Comparison of ENCODE assay signal across 17 mouse cellular contexts in the genomic region with DNA sequence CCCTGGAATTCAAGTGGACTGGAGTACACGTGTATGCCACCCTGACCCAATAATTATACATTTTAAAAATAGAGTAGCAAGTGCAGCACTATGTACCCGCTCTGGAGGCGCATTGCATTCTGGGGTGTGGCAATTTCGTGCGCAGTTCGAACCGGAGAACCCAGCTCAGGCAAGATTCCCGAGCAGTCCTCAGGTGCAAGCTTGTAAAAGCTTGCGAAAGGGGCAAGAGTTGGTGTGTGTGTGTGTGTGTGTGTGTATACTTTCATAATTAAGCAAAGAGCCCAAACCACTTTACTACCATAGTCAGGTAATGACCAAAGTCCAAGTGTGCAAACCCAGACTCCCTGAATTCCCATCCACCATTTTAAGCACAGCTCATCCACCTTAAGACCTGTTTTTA. TPM values are rescaled to one million over a fixed set of nuclear protein-coding genes. Genes with fewer than 3 reads are reported as not detected.
A peak's percentile ranks its signal among the peaks of the same experiment; 100 is the strongest.
DNase-seq lines count a peak whose midpoint lies in the region; ATAC-seq and TF ChIP-seq lines count a peak whose summit lies in the region.
"Had no signal": no experiment of that assay in that cellular context is flagged by ENCODE, and none has a peak within 500 bp of the region (broad histone marks: within the 10 kb centered on the region; RNA-seq: fewer than 3 reads in every experiment).

No protein-coding gene starts in this region.

- no peaks in the 10 kb centered on the region for H3K9me3 ChIP-seq in hindbrain, embryonic 14.5 days (ENCODE audit: control insufficient read depth, low read length)
- H3K9me3 ChIP-seq in hindbrain, embryonic 16.5 days (ENCODE audit: control insufficient read depth, low read length): no peaks in the 10 kb centered on the region
- no peaks in the 10 kb centered on the region for H3K9me3 ChIP-seq in E14TG2a.4 (ENCODE audit: low read length)
- 0 out of 2 replicates have a peak, but pooled peaks cover 5% of the 10 kb centered on the region for H3K9me3 ChIP-seq in megakaryocyte, embryonic 14.5 days
- H3K9me3 ChIP-seq: embryonic facial prominence, embryonic 15.5 days; liver, embryonic 13.5 days had no signal

- H3K27me3 ChIP-seq in hindbrain, embryonic 14.5 days (ENCODE audit: control insufficient read depth, insufficient read depth, low read length): peaks cover 98% of the 10 kb centered on the region
- peaks cover 46% of the 10 kb centered on the region for H3K27me3 ChIP-seq in hindbrain, embryonic 16.5 days (replicated peaks; ENCODE audit: control insufficient read depth, insufficient read depth, low read length)
- H3K27me3 ChIP-seq in E14TG2a.4 (ENCODE audit: insufficient read depth, low read length): peaks cover 75% of the 10 kb centered on the region
- peaks cover 75% of the 10 kb centered on the region for H3K27me3 ChIP-seq in megakaryocyte, embryonic 14.5 days (replicated peaks)
- H3K27me3 ChIP-seq: CH12.LX had no signal

- H3K27ac ChIP-seq in hindbrain, embryonic 14.5 days: no peak overlapping the region
- no peak overlapping the region for H3K27ac ChIP-seq in hindbrain, embryonic 16.5 days (ENCODE audit: low read depth, low read length)
- H3K27ac ChIP-seq: embryonic facial prominence, embryonic 15.5 days; heart, adult 2 months; liver, embryonic 13.5 days; macrophage had no signal

- no peak for TF ChIP-seq CTCF in E14TG2a.4 (conservative IDR thresholded peaks at IDR 0.05; ENCODE audit: low read length)

- no peaks in the 10 kb centered on the region for H3K36me3 ChIP-seq in hindbrain, embryonic 14.5 days (replicated peaks; ENCODE audit: control insufficient read depth, insufficient read depth)
- H3K36me3 ChIP-seq in hindbrain, embryonic 16.5 days (ENCODE audit: control insufficient read depth, insufficient read depth, low read length): no peaks in the 10 kb centered on the region
- no peaks in the 10 kb centered on the region for H3K36me3 ChIP-seq in E14TG2a.4 (ENCODE audit: insufficient read depth, low read length)
- peaks cover 15% of the 10 kb centered on the region for H3K36me3 ChIP-seq in megakaryocyte, embryonic 14.5 days (replicated peaks; ENCODE audit: low read length)
- H3K36me3 ChIP-seq: embryonic facial prominence, embryonic 15.5 days; liver, embryonic 13.5 days had no signal

- H3K4me2 ChIP-seq in hindbrain, embryonic 14.5 days (replicated peaks): no peak overlapping the region
- H3K4me2 ChIP-seq in hindbrain, embryonic 16.5 days (ENCODE audit: low read length): no peak overlapping the region
- H3K4me2 ChIP-seq: embryonic facial prominence, embryonic 15.5 days; liver, embryonic 13.5 days had no signal

- no peak for ATAC-seq in hindbrain, embryonic 14.5 days (ENCODE audit: low FRiP score)
- ATAC-seq in hindbrain, embryonic 16.5 days: no peak

- under 1% methylated on average over 9 of the region's 9 CpGs for WGBS in hindbrain, embryonic 14.5 days
- WGBS in hindbrain, embryonic 16.5 days: 0% methylated on average over 9 of the region's 9 CpGs

- H3K9ac ChIP-seq in hindbrain, embryonic 14.5 days: no peak overlapping the region
- no peak overlapping the region for H3K9ac ChIP-seq in hindbrain, embryonic 16.5 days (ENCODE audit: low read depth, low read length)
- H3K9ac ChIP-seq: embryonic facial prominence, embryonic 15.5 days; liver, embryonic 13.5 days had no signal

- H3K4me1 ChIP-seq in hindbrain, embryonic 14.5 days (replicated peaks; ENCODE audit: control insufficient read depth, insufficient read depth, low read length): no peaks in the 10 kb centered on the region
- H3K4me1 ChIP-seq in hindbrain, embryonic 16.5 days (ENCODE audit: control insufficient read depth, insufficient read depth, low read depth, low read length): no peaks in the 10 kb centered on the region
- peaks cover 44% of the 10 kb centered on the region for H3K4me1 ChIP-seq in E14TG2a.4 (replicated peaks; ENCODE audit: low read depth, low read length)
- peaks cover 50% of the 10 kb centered on the region for H3K4me1 ChIP-seq in megakaryocyte, embryonic 14.5 days
- H3K4me1 ChIP-seq: embryonic facial prominence, embryonic 15.5 days; liver, embryonic 13.5 days had no signal

- DNase-seq in hindbrain, embryonic 14.5 days (ENCODE audit: low spot score): peak; percentile 28
- peak; percentile 33 for DNase-seq in R1 (ENCODE audit: low read depth, low spot score)
- no peak for DNase-seq in right cerebral cortex, postnatal 14 days
- DNase-seq in thymus, postnatal 0 days (ENCODE audit: low spot score): no peak
- DNase-seq: cerebellum, adult 8-10 months; heart, adult 2 months; heart, postnatal 36 days; kidney, postnatal 10 days; layer of hippocampus, postnatal 36 days; liver, embryonic 13.5 days had no signal

- H3K4me3 ChIP-seq in hindbrain, embryonic 14.5 days (replicated peaks; ENCODE audit: low read length): no peak overlapping the region
- no peak overlapping the region for H3K4me3 ChIP-seq in hindbrain, embryonic 16.5 days (ENCODE audit: low read length)
- H3K4me3 ChIP-seq in E14TG2a.4 (replicated peaks; ENCODE audit: low read length): peak overlapping the region; percentile 50
- peak overlapping the region; percentile 79 for H3K4me3 ChIP-seq in megakaryocyte, embryonic 14.5 days (replicated peaks)
- H3K4me3 ChIP-seq: embryonic facial prominence, embryonic 15.5 days; heart, adult 2 months; liver, embryonic 13.5 days had no signal

RNA-seq across cellular contexts. Expression of gene Cdkn2a, which starts 20.9 kb away (rescaled TPM):
- not detected in 2 replicates for polyA plus RNA-seq in hindbrain, embryonic 14.5 days (2014; fragmentation: Nextera tagmentation; extraction: Ambion mirVana)
- not detected in 2 replicates for polyA plus RNA-seq in hindbrain, embryonic 16.5 days (2015; fragmentation: Nextera tagmentation; extraction: Ambion mirVana)
- polyA plus RNA-seq in megakaryocyte, embryonic 14.5 days (2012; ENCODE audit: insufficient read depth, low replicate concordance): 232 and 254 TPM in 2 replicates
- polyA plus RNA-seq in thymus, postnatal 0 days (2015; fragmentation: Nextera tagmentation; extraction: Ambion mirVana): not detected in 2 replicates
- polyA plus RNA-seq: embryonic facial prominence, embryonic 15.5 days; liver, embryonic 13.5 days; neural tube, embryonic 11.5 days had no signal

RNA-seq across cellular contexts. Expression of gene Cdkn2b, which starts 37.3 kb away (rescaled TPM):
- 1.3 and 1.4 TPM in 2 replicates for polyA plus RNA-seq in hindbrain, embryonic 14.5 days (2014; fragmentation: Nextera tagmentation; extraction: Ambion mirVana)
- polyA plus RNA-seq in hindbrain, embryonic 16.5 days (2015; fragmentation: Nextera tagmentation; extraction: Ambion mirVana): 1.1 and 1.7 TPM in 2 replicates
- polyA plus RNA-seq in megakaryocyte, embryonic 14.5 days (2012; ENCODE audit: insufficient read depth, low replicate concordance): 24.7 and 31.6 TPM in 2 replicates
- 3.5 and 4.2 TPM in 2 replicates for polyA plus RNA-seq in thymus, postnatal 0 days (2015; fragmentation: Nextera tagmentation; extraction: Ambion mirVana)

Comparison
In these comparisons a context has a peak if more than half of its experiments do, and no peak if none do; other contexts are left out.
1. DNase-seq: peak in hindbrain, embryonic 14.5 days (single experiment) and R1 (single experiment); none in right cerebral cortex, postnatal 14 days (single experiment) and thymus, postnatal 0 days (single experiment).
2. H3K4me3 ChIP-seq: peak in E14TG2a.4 (single experiment) and megakaryocyte, embryonic 14.5 days (single experiment); none in hindbrain, embryonic 14.5 days (single experiment) and hindbrain, embryonic 16.5 days (single experiment).
3. RNA of gene Cdkn2a, which starts 20.9 kb away (polyA plus RNA-seq): 232 to 254 TPM in megakaryocyte, embryonic 14.5 days; not detected in thymus, postnatal 0 days, not detected in hindbrain, embryonic 14.5 days and not detected in hindbrain, embryonic 16.5 days; every median in the first group is over 100 times any median in the second.